20 mouse cellular contexts compared by ENCODE assay signal in genomic region chr17:90583196-90583595, GRCm38 (mm10).
DNase-seq lines count a peak whose midpoint lies in the region; ATAC-seq lines count a peak whose summit lies in the region.
"Had no signal": no experiment of that assay in that cellular context is flagged by ENCODE, and none has a peak within 500 bp of the region (broad histone marks: within the 10 kb centered on the region; RNA-seq: fewer than 3 reads in every experiment).

No protein-coding gene starts in this region.

- H3K4me3 ChIP-seq in hindbrain, embryonic 14.5 days (replicated peaks; ENCODE audit: low read length), result no peak overlapping the region
- no peak overlapping the region for H3K4me3 ChIP-seq in hindbrain, embryonic 16.5 days (ENCODE audit: low read length)
- no peak overlapping the region for H3K4me3 ChIP-seq in neural tube, embryonic 14.5 days (ENCODE audit: low read depth, low read length)
- no peak overlapping the region for H3K4me3 ChIP-seq in neural tube, embryonic 15.5 days (replicated peaks)
- H3K4me3 ChIP-seq in liver, embryonic 11.5 days (ENCODE audit: low read depth, low read length), result no peak overlapping the region
- H3K4me3 ChIP-seq: intestine, embryonic 15.5 days; kidney, embryonic 15.5 days; limb, embryonic 15.5 days; midbrain, embryonic 12.5 days; stomach, embryonic 15.5 days had no signal

- H3K9me3 ChIP-seq in hindbrain, embryonic 14.5 days (ENCODE audit: control insufficient read depth, low read length), result no peaks in the 10 kb centered on the region
- H3K9me3 ChIP-seq in hindbrain, embryonic 16.5 days (ENCODE audit: control insufficient read depth, low read length), result no peaks in the 10 kb centered on the region
- H3K9me3 ChIP-seq in neural tube, embryonic 14.5 days (ENCODE audit: control insufficient read depth, low read length), result no peaks in the 10 kb centered on the region
- H3K9me3 ChIP-seq in neural tube, embryonic 15.5 days (replicated peaks), result no peaks in the 10 kb centered on the region
- no peaks in the 10 kb centered on the region for H3K9me3 ChIP-seq in liver, embryonic 11.5 days (ENCODE audit: control insufficient read depth, low read length)
- H3K9me3 ChIP-seq: intestine, embryonic 15.5 days; kidney, embryonic 15.5 days; limb, embryonic 15.5 days; midbrain, embryonic 12.5 days; stomach, embryonic 15.5 days had no signal

- no peak for ATAC-seq in cerebellum, adult (ENCODE audit: insufficient number of reproducible peaks, low FRiP score, low TSS enrichment)
- no peak for ATAC-seq in hindbrain, embryonic 14.5 days (ENCODE audit: low FRiP score)
- ATAC-seq in hindbrain, embryonic 16.5 days, result no peak
- 0 out of 2 replicates have a peak, but pooled peaks have one; percentile 18 for ATAC-seq in neural tube, embryonic 14.5 days (ENCODE audit: low read depth)
- ATAC-seq in neural tube, embryonic 15.5 days (ENCODE audit: low FRiP score), result no peak
- no peak for ATAC-seq in liver, embryonic 11.5 days (replicated peaks; ENCODE audit: low FRiP score)
- ATAC-seq: intestine, embryonic 15.5 days had no signal

- peak; percentile 29 to 36 for DNase-seq in cerebellum, adult 18-20 months
- DNase-seq in hindbrain, embryonic 14.5 days (ENCODE audit: low spot score), result no peak
- DNase-seq in liver, embryonic 11.5 days (ENCODE audit: low spot score), result no peak
- no peak for DNase-seq in testis, postnatal 14 days (ENCODE audit: low spot score)
- DNase-seq: adrenal gland, postnatal 14 days; gastrocnemius, postnatal 14 days; lung, adult 18-20 months; lung, postnatal 36 days; spleen, adult 18-20 months; thymus, postnatal 25 days had no signal

- 0 out of 2 replicates have a peak overlapping the region, but pooled peaks have one; percentile 38 for H3K27ac ChIP-seq in hindbrain, embryonic 14.5 days
- no peak overlapping the region for H3K27ac ChIP-seq in hindbrain, embryonic 16.5 days (ENCODE audit: low read depth, low read length)
- no peak overlapping the region for H3K27ac ChIP-seq in neural tube, embryonic 14.5 days (ENCODE audit: low read depth, low read length)
- no peak overlapping the region; the same call in 1 of the 2 replicates for H3K27ac ChIP-seq in neural tube, embryonic 15.5 days (replicated peaks)
- H3K27ac ChIP-seq in liver, embryonic 11.5 days (ENCODE audit: low read depth, low read length), result no peak overlapping the region
- H3K27ac ChIP-seq: intestine, embryonic 15.5 days; kidney, embryonic 15.5 days; limb, embryonic 15.5 days; midbrain, embryonic 12.5 days; stomach, embryonic 15.5 days had no signal

- no peaks in the 10 kb centered on the region for H3K27me3 ChIP-seq in hindbrain, embryonic 14.5 days (ENCODE audit: control insufficient read depth, insufficient read depth, low read length)
- H3K27me3 ChIP-seq in hindbrain, embryonic 16.5 days (replicated peaks; ENCODE audit: control insufficient read depth, insufficient read depth, low read length), result no peaks in the 10 kb centered on the region
- H3K27me3 ChIP-seq in neural tube, embryonic 14.5 days (ENCODE audit: control insufficient read depth, insufficient read depth, low read length), result no peaks in the 10 kb centered on the region
- no peaks in the 10 kb centered on the region for H3K27me3 ChIP-seq in neural tube, embryonic 15.5 days (replicated peaks)
- no peaks in the 10 kb centered on the region for H3K27me3 ChIP-seq in liver, embryonic 11.5 days (replicated peaks; ENCODE audit: control insufficient read depth, insufficient read depth, low read length)
- H3K27me3 ChIP-seq: CH12.LX; intestine, embryonic 15.5 days; kidney, embryonic 15.5 days; limb, embryonic 15.5 days; midbrain, embryonic 12.5 days; stomach, embryonic 15.5 days had no signal

- peaks cover 7% of the 10 kb centered on the region for H3K36me3 ChIP-seq in hindbrain, embryonic 14.5 days (replicated peaks; ENCODE audit: control insufficient read depth, insufficient read depth)
- H3K36me3 ChIP-seq in hindbrain, embryonic 16.5 days (ENCODE audit: control insufficient read depth, insufficient read depth, low read length), result 0 out of 2 replicates have a peak, but pooled peaks cover 3% of the 10 kb centered on the region
- H3K36me3 ChIP-seq in neural tube, embryonic 14.5 days (ENCODE audit: control insufficient read depth, insufficient read depth, low read length), result no peaks in the 10 kb centered on the region
- peaks cover 5% of the 10 kb centered on the region; the same call in 1 of the 2 replicates for H3K36me3 ChIP-seq in neural tube, embryonic 15.5 days
- H3K36me3 ChIP-seq in liver, embryonic 11.5 days (ENCODE audit: control insufficient read depth, insufficient read depth, low read length), result no peaks in the 10 kb centered on the region
- H3K36me3 ChIP-seq: intestine, embryonic 15.5 days; kidney, embryonic 15.5 days; limb, embryonic 15.5 days; midbrain, embryonic 12.5 days; stomach, embryonic 15.5 days had no signal

- WGBS in hindbrain, embryonic 14.5 days, result 45% methylated on average over 3 of the region's 3 CpGs
- 56% methylated on average over 3 of the region's 3 CpGs for WGBS in hindbrain, embryonic 16.5 days
- WGBS in neural tube, embryonic 14.5 days, result 44% methylated on average over 3 of the region's 3 CpGs
- WGBS in neural tube, embryonic 15.5 days, result 40% methylated on average over 3 of the region's 3 CpGs
- WGBS in liver, embryonic 11.5 days, result 59% methylated on average over 3 of the region's 3 CpGs

- H3K9ac ChIP-seq in hindbrain, embryonic 14.5 days, result no peak overlapping the region
- no peak overlapping the region for H3K9ac ChIP-seq in hindbrain, embryonic 16.5 days (ENCODE audit: low read depth, low read length)
- H3K9ac ChIP-seq in neural tube, embryonic 14.5 days (replicated peaks; ENCODE audit: low read depth, low read length), result no peak overlapping the region
- H3K9ac ChIP-seq in neural tube, embryonic 15.5 days (replicated peaks), result no peak overlapping the region
- H3K9ac ChIP-seq in liver, embryonic 11.5 days (ENCODE audit: low read depth, low read length), result no peak overlapping the region
- H3K9ac ChIP-seq: intestine, embryonic 15.5 days; kidney, embryonic 15.5 days; limb, embryonic 15.5 days; midbrain, embryonic 12.5 days; stomach, embryonic 15.5 days had no signal

- no peak overlapping the region for H3K4me2 ChIP-seq in hindbrain, embryonic 14.5 days (replicated peaks)
- no peak overlapping the region for H3K4me2 ChIP-seq in hindbrain, embryonic 16.5 days (ENCODE audit: low read length)
- no peak overlapping the region for H3K4me2 ChIP-seq in neural tube, embryonic 14.5 days (ENCODE audit: low read depth, low read length)
- no peak overlapping the region for H3K4me2 ChIP-seq in neural tube, embryonic 15.5 days
- H3K4me2 ChIP-seq in liver, embryonic 11.5 days, result no peak overlapping the region
- H3K4me2 ChIP-seq: intestine, embryonic 15.5 days; kidney, embryonic 15.5 days; limb, embryonic 15.5 days; midbrain, embryonic 12.5 days; stomach, embryonic 15.5 days had no signal

- H3K4me1 ChIP-seq in hindbrain, embryonic 14.5 days (replicated peaks; ENCODE audit: control insufficient read depth, insufficient read depth, low read length), result peaks cover 10% of the 10 kb centered on the region
- peaks cover 2% of the 10 kb centered on the region; the same call in 1 of the 2 replicates for H3K4me1 ChIP-seq in hindbrain, embryonic 16.5 days (ENCODE audit: control insufficient read depth, insufficient read depth, low read depth, low read length)
- peaks cover 5% of the 10 kb centered on the region; the same call in 1 of the 2 replicates for H3K4me1 ChIP-seq in neural tube, embryonic 14.5 days (ENCODE audit: control insufficient read depth, insufficient read depth, low read length)
- peaks cover 15% of the 10 kb centered on the region for H3K4me1 ChIP-seq in neural tube, embryonic 15.5 days
- H3K4me1 ChIP-seq in liver, embryonic 11.5 days (replicated peaks; ENCODE audit: control insufficient read depth, insufficient read depth, low read length), result no peaks in the 10 kb centered on the region
- H3K4me1 ChIP-seq: intestine, embryonic 15.5 days; kidney, embryonic 15.5 days; limb, embryonic 15.5 days; stomach, embryonic 15.5 days had no signal

Comparison
In these comparisons a context has a peak if more than half of its experiments do, and no peak if none do; other contexts are left out.
1. DNase-seq: peak in cerebellum, adult 18-20 months (2 of 2); none in hindbrain, embryonic 14.5 days (single experiment), liver, embryonic 11.5 days (single experiment) and testis, postnatal 14 days (single experiment).